Mouse (Mus musculus) G1E (cell line): Measurements from ENCODE around the gene Hcst.

Experiments used
- CTCF ChIP-seq: IDR thresholded peaks from 2 replicates; pipeline ENCODE4 v1.5.1; 2012; ENCODE audit warnings: low read depth, low read length, inconsistent platforms, mixed read lengths
- GATA1 ChIP-seq: IDR thresholded peaks from 2 replicates; pipeline ENCODE4 v1.6.1; 2012; ENCODE audit warnings: borderline replicate concordance, low read length, inconsistent platforms, mixed read lengths
- POLR2AphosphoS5 ChIP-seq: IDR thresholded peaks from 2 replicates; pipeline ENCODE4 v1.6.1; 2012; ENCODE audit warnings: low read depth, low read length, inconsistent platforms; ENCODE audit not compliant: insufficient replicate concordance
- TAL1 ChIP-seq: conservative IDR thresholded peaks from 2 replicates; pipeline ENCODE4 v1.6.1; 2012; ENCODE audit warnings: low read depth, low read length, inconsistent platforms, mixed read lengths

DNA sequence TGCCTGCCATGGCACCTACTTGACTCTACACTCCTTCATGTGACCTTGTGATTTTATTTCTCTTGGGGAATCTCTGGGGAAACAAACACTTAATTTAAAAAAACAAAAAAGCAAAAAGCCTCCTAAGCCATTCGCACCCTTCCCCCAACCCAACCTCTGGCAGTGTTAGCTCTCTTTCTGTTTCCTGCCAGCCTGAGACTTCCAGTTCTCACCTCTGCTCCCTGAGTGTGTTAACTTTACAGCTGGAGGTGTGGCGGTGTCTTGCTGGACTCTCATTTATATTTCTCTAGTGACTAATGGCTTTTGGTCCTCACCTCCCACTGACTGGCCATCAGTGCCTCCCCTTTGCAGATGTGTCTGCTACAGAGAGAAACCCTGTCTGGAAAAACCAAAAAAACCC lies 9.9 kb downstream of the Hcst start:
- no peak for TF ChIP-seq CTCF
- no peak for TF ChIP-seq TAL1
- no peak for TF ChIP-seq GATA1
- TF ChIP-seq POLR2AphosphoS5, result no peak
